Mouse (Mus musculus) CH12.LX (cell line): Measurements from ENCODE around the gene Plekhh3.

Experiments
- CTCF ChIP-seq, 2 experiments: IDR thresholded peaks in 1 of 2; conservative IDR thresholded peaks in 1 of 2; 2 replicates each; pipeline ENCODE4 v1.5.1; 2011 to 2012; ENCODE audit warnings: low read depth in 2 of 2, low read length in 2 of 2, improper control_type of control experiment in 1 of 2, inconsistent platforms in 1 of 2, mild to moderate bottlenecking in 1 of 2, moderate library complexity in 1 of 2
- EP300 ChIP-seq: IDR thresholded peaks from 2 replicates; pipeline ENCODE4 v1.6.1; 2011; ENCODE audit warnings: low read length, improper control_type of control experiment
- POLR2A ChIP-seq: IDR thresholded peaks from 2 replicates; pipeline ENCODE4 v1.6.1; 2011; ENCODE audit warnings: low read depth, mild to moderate bottlenecking, improper control_type of control experiment, low read length

DNA sequence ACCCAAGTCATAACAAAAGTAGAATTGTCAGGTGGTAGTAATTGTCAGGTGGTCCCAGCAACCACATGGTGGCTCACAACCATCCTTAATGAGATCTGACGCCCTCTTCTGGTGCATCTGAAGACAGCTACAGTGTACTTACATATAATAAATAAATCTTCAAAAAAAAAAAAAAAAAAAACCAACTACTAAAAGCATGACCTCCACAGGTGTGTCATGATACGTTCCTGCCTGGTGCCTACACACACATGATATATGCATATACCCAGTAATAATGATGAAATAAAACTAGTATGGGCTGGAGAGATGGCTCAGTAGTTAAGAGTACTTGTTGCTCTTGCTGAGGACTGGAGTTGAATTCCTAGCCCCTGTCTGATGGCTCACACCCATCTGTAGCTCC, 20.1 kb downstream of the Plekhh3 start:
- TF ChIP-seq EP300 (no peak), CTCF (conservative IDR thresholded peaks at IDR 0.05 in 1 of 2, IDR thresholded peaks at IDR 0.05 in 1 of 2; ENCODE audit: low read depth in 2 of 2, low read length in 2 of 2) (peak in 1 of 2 experiments; percentile 44; a peak in 2 of 4 replicates), POLR2A (no peak)
